Comparison of ENCODE assay signal across 23 mouse cellular contexts in the genomic region with DNA sequence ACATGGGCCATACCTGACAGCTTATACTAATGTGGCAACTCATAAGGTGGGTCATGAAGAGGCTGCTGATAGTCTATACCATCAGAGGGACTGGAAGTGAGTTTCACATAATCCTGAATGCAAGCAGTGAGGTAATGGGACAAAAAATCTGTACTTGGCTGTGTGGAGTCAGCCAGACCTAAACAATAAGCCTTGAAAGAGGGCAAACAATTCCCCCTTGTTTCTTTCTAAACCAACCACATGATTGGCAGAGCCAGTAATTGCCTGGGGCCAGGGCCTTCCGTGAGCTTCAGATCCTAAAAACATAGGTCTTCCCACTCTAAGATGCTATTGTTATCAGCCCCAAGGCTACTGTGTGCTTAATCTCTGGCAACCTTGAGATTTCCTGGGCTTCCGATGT.
DNase-seq lines count a peak whose midpoint lies in the region; ATAC-seq and TF ChIP-seq lines count a peak whose summit lies in the region.
"Had no signal": no experiment of that assay in that cellular context is flagged by ENCODE, and none has a peak within 500 bp of the region (broad histone marks: within the 10 kb centered on the region; RNA-seq: fewer than 3 reads in every experiment).

No protein-coding gene starts in this region.

- 3% methylated on average over 2 of the region's 2 CpGs for WGBS in forebrain, embryonic 14.5 days
- WGBS in forebrain, embryonic 15.5 days: 8% methylated on average over 2 of the region's 2 CpGs
- WGBS in embryonic facial prominence, embryonic 10.5 days: 23% methylated on average over 2 of the region's 2 CpGs

- DNase-seq in forebrain, embryonic 14.5 days (ENCODE audit: low spot score): peak; percentile 12
- DNase-seq in embryonic facial prominence, embryonic 10.5 days (ENCODE audit: low spot score): peak; percentile 12
- peak; percentile 66 for DNase-seq in retina, postnatal 1 day
- no peak for DNase-seq in c-Kit-positive CD71-positive TER-119-positive erythroid progenitor cells, embryonic 14.5 days (ENCODE audit: low spot score)
- DNase-seq in left cerebral cortex, adult 18-20 months (ENCODE audit: low spot score in 2 of 2): no peak
- no peak for DNase-seq in gastrocnemius, postnatal 4 days (ENCODE audit: low spot score in 2 of 2)
- DNase-seq: adrenal gland, adult 8-10 months; adrenal gland, postnatal 36 days; cerebellum, adult 11-12 months; cerebellum, adult 9-10 months; cerebellum, postnatal 25 days; forebrain, postnatal 0 days; gastrocnemius, postnatal 36 days; heart, adult 2 months; heart, postnatal 14 days; kidney, adult 2 months had no signal

- H3K4me3 ChIP-seq in forebrain, embryonic 14.5 days (ENCODE audit: low read depth, low read length): no peak overlapping the region
- H3K4me3 ChIP-seq in forebrain, embryonic 15.5 days: no peak overlapping the region
- no peak overlapping the region for H3K4me3 ChIP-seq in cortical plate, adult 2 months (ENCODE audit: insufficient read depth, low read length)
- H3K4me3 ChIP-seq in embryonic facial prominence, embryonic 10.5 days: no peak overlapping the region
- H3K4me3 ChIP-seq: heart, adult 2 months; heart, embryonic 15.5 days; hindbrain, embryonic 10.5 days; intestine, embryonic 15.5 days had no signal

- no peak overlapping the region for H3K27ac ChIP-seq in forebrain, embryonic 14.5 days (ENCODE audit: low read depth, low read length)
- no peak overlapping the region for H3K27ac ChIP-seq in forebrain, embryonic 15.5 days (replicated peaks)
- 0 out of 2 replicates have a peak overlapping the region, but pooled peaks have one; percentile 40 for H3K27ac ChIP-seq in cortical plate, adult 2 months (ENCODE audit: insufficient read depth, low read length)
- no peak overlapping the region for H3K27ac ChIP-seq in embryonic facial prominence, embryonic 10.5 days (replicated peaks)
- H3K27ac ChIP-seq: heart, adult 2 months; heart, embryonic 15.5 days; hindbrain, embryonic 10.5 days; hindbrain, embryonic 14.5 days; intestine, embryonic 15.5 days had no signal

- no peaks in the 10 kb centered on the region for H3K4me1 ChIP-seq in forebrain, embryonic 14.5 days (ENCODE audit: control insufficient read depth, insufficient read depth, low read length)
- H3K4me1 ChIP-seq in forebrain, embryonic 15.5 days: no peaks in the 10 kb centered on the region
- no peaks in the 10 kb centered on the region for H3K4me1 ChIP-seq in cortical plate, adult 2 months (ENCODE audit: control insufficient read depth, insufficient read depth, low read length)
- peaks cover 4% of the 10 kb centered on the region; the same call in 1 of the 2 replicates for H3K4me1 ChIP-seq in embryonic facial prominence, embryonic 10.5 days
- H3K4me1 ChIP-seq: heart, embryonic 15.5 days; hindbrain, embryonic 10.5 days; intestine, embryonic 15.5 days had no signal

- H3K27me3 ChIP-seq in forebrain, embryonic 14.5 days (replicated peaks; ENCODE audit: control insufficient read depth, insufficient read depth, low read length): no peaks in the 10 kb centered on the region
- no peaks in the 10 kb centered on the region for H3K27me3 ChIP-seq in forebrain, embryonic 15.5 days
- no peaks in the 10 kb centered on the region for H3K27me3 ChIP-seq in embryonic facial prominence, embryonic 10.5 days (replicated peaks; ENCODE audit: low read depth, poor library complexity, severe bottlenecking)
- H3K27me3 ChIP-seq: heart, embryonic 15.5 days; intestine, embryonic 15.5 days had no signal

- no peak for TF ChIP-seq POLR2A in cortical plate, adult 2 months (IDR thresholded peaks at IDR 0.05; ENCODE audit: extremely low read depth, insufficient read depth, low read length)

- H3K9me3 ChIP-seq in forebrain, embryonic 14.5 days (replicated peaks; ENCODE audit: control insufficient read depth, low read length): no peaks in the 10 kb centered on the region
- H3K9me3 ChIP-seq in forebrain, embryonic 15.5 days: no peaks in the 10 kb centered on the region
- H3K9me3 ChIP-seq in embryonic facial prominence, embryonic 10.5 days: no peaks in the 10 kb centered on the region
- H3K9me3 ChIP-seq: heart, embryonic 15.5 days; hindbrain, embryonic 10.5 days; intestine, embryonic 15.5 days had no signal

- no peak overlapping the region for H3K4me2 ChIP-seq in forebrain, embryonic 14.5 days (ENCODE audit: low read length)
- no peak overlapping the region for H3K4me2 ChIP-seq in forebrain, embryonic 15.5 days (replicated peaks)
- H3K4me2 ChIP-seq: heart, embryonic 11.5 days; heart, embryonic 15.5 days; hindbrain, embryonic 14.5 days; intestine, embryonic 15.5 days had no signal

- H3K36me3 ChIP-seq in forebrain, embryonic 14.5 days (ENCODE audit: control insufficient read depth, insufficient read depth, low read length): no peaks in the 10 kb centered on the region
- H3K36me3 ChIP-seq in forebrain, embryonic 15.5 days: no peaks in the 10 kb centered on the region
- no peaks in the 10 kb centered on the region for H3K36me3 ChIP-seq in embryonic facial prominence, embryonic 10.5 days (replicated peaks)
- H3K36me3 ChIP-seq: heart, embryonic 15.5 days; hindbrain, embryonic 10.5 days; intestine, embryonic 15.5 days had no signal

- no peak for ATAC-seq in forebrain, embryonic 14.5 days
- no peak for ATAC-seq in forebrain, embryonic 15.5 days (replicated peaks)
- ATAC-seq: forebrain, postnatal 0 days; intestine, embryonic 15.5 days had no signal

- H3K9ac ChIP-seq in forebrain, embryonic 14.5 days (ENCODE audit: low read length): no peak overlapping the region
- no peak overlapping the region for H3K9ac ChIP-seq in forebrain, embryonic 15.5 days (replicated peaks)
- H3K9ac ChIP-seq: forebrain, postnatal 0 days; heart, embryonic 15.5 days; hindbrain, embryonic 14.5 days; intestine, embryonic 15.5 days had no signal

- no peak for TF ChIP-seq CTCF in cortical plate, adult 2 months (IDR thresholded peaks at IDR 0.05; ENCODE audit: extremely low read depth, insufficient read depth, low read length)

Comparison
In these comparisons a context has a peak if more than half of its experiments do, and no peak if none do; other contexts are left out.
1. DNase-seq: peak in forebrain, embryonic 14.5 days (single experiment), embryonic facial prominence, embryonic 10.5 days (single experiment) and retina, postnatal 1 day (single experiment); none in c-Kit-positive CD71-positive TER-119-positive erythroid progenitor cells, embryonic 14.5 days (single experiment), left cerebral cortex, adult 18-20 months (0 of 2) and gastrocnemius, postnatal 4 days (0 of 2).